Comparison of ENCODE assay signal across 9 mouse cellular contexts in genomic region chr6:84318774-84319173, GRCm38 (mm10).
DNase-seq lines count a peak whose midpoint lies in the region; TF ChIP-seq lines count a peak whose summit lies in the region.
"Had no signal": no experiment of that assay in that cellular context is flagged by ENCODE, and none has a peak within 500 bp of the region (broad histone marks: within the 10 kb centered on the region; RNA-seq: fewer than 3 reads in every experiment).

No protein-coding gene starts in this region.

- H3K4me3 ChIP-seq in gastrocnemius, adult 2 months, result no peak overlapping the region
- H3K4me3 ChIP-seq: embryonic facial prominence, embryonic 12.5 days had no signal

- H3K27ac ChIP-seq in gastrocnemius, adult 2 months, result no peak overlapping the region
- H3K27ac ChIP-seq: embryonic facial prominence, embryonic 12.5 days had no signal

- no peak for TF ChIP-seq CTCF in gastrocnemius, adult 2 months (IDR thresholded peaks at IDR 0.05)
- TF ChIP-seq CTCF in brain, embryonic 14.5 days (IDR thresholded peaks at IDR 0.05; ENCODE audit: borderline replicate concordance, extremely low read depth, insufficient read depth, insufficient read length), result no peak

- DNase-seq in gastrocnemius, adult 2 months, result peak; percentile 63
- no peak for DNase-seq in gastrocnemius, postnatal 10 days
- DNase-seq in brain, embryonic 14.5 days (ENCODE audit: low read depth), result peak; percentile 87
- DNase-seq in frontal cortex, adult 2 months (ENCODE audit: extremely low spot score in 1 of 2, low spot score in 1 of 2), result peak; percentile 41 to 71
- DNase-seq in layer of hippocampus, postnatal 36 days, result peak; percentile 71
- peak; percentile 77 to 86 for DNase-seq in right cerebral cortex, postnatal 10 days (ENCODE audit: low spot score in 2 of 2)
- no peak for DNase-seq in yolk sac, embryonic 10.5 days (ENCODE audit: low spot score)
- no peak for DNase-seq in urinary bladder, postnatal 4 days (ENCODE audit: low spot score in 2 of 2)

- TF ChIP-seq POLR2A in brain, embryonic 14.5 days (IDR thresholded peaks at IDR 0.05; ENCODE audit: borderline replicate concordance, extremely low read depth, insufficient read depth, insufficient read length, poor library complexity, severe bottlenecking), result no peak

- intact Hi-C loops in gastrocnemius, adult 2 months (cut with DNase I), result loop anchor here (5.0 kb wide), 1 partner anchor 171 kb away; no protein-coding TSS in a partner anchor

Comparison
In these comparisons a context has a peak if more than half of its experiments do, and no peak if none do; other contexts are left out.
1. DNase-seq: peak in gastrocnemius, adult 2 months (single experiment), brain, embryonic 14.5 days (single experiment), frontal cortex, adult 2 months (2 of 2), layer of hippocampus, postnatal 36 days (2 of 2) and right cerebral cortex, postnatal 10 days (2 of 2); none in gastrocnemius, postnatal 10 days (single experiment), yolk sac, embryonic 10.5 days (single experiment) and urinary bladder, postnatal 4 days (0 of 2).